Mouse (Mus musculus) adrenal gland, adult 18-20 months (tissue): ENCODE measurements around the gene Snx29. TPM values are rescaled to one million over a fixed set of nuclear protein-coding genes. Genes with fewer than 3 reads are reported as not detected.
"Not testable (repeated sequence)": the region's sequence is repeated elsewhere in the genome, so short reads cannot be mapped to it uniquely, and the experiment has no call there.

Experiments used
- DNase-seq, 2 experiments: peaks; one replicate each; pipeline ENCODE4 v3.0.0; 2021 to 2022; ENCODE audit warnings: low spot score in 2 of 2
- total RNA-seq, 2 experiments: library from RNA; stranded (reverse); gene quantifications; 1 replicate in 1 of 2; 2 replicates in 1 of 2; pipeline ENCODE4 v1.2.3; 2021

Gene Snx29
- total RNA-seq, 2 experiments from 2014 or later = 13.6 to 15.4 TPM

DNA sequence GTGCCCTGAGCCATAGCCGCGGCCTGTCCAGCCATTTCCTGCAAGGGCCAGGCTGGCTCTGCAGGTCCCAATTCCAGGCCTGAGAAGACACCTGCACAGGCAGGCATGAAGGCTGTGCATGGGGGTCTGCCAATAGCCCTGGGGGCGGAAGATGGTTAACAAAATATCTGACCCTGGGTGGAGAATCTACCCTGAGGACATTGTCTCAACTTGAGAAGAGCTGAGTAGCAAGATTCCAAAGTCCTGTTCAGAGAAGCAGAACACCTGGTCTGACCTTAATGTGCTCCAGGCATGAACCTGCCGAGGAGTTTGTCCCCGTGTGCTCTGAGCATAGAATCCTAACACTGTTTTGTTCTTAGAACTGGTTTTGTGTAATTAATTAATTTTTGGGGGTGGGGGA is 83.5 kb downstream of the Snx29 start:
- DNase-seq = no peak

DNA sequence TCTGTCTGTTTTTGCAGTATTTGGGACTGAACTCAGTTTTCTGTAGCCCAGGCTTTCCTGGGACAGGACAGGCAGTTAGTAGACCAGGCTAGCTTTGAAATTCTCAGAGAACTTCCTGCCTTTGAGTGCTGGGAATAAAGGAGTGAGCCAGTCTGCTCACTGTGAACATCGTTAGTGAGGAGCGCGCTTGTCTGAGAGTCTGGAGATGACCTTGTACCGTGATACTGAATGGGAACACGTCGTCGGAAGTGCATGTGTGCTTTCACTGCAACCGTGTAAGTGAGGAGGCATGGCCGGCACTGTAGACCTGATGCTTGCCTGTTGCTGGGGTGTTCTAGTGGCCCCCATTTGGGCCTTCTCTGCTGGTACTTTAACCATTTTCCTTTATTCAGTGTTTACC is 83.9 kb downstream of the Snx29 start:
- no peak for DNase-seq

- no peak for DNase-seq
Measured at GRCm38 (mm10) chr16:11407932-11408620, 85.4 kb downstream of the Snx29 start.

DNA sequence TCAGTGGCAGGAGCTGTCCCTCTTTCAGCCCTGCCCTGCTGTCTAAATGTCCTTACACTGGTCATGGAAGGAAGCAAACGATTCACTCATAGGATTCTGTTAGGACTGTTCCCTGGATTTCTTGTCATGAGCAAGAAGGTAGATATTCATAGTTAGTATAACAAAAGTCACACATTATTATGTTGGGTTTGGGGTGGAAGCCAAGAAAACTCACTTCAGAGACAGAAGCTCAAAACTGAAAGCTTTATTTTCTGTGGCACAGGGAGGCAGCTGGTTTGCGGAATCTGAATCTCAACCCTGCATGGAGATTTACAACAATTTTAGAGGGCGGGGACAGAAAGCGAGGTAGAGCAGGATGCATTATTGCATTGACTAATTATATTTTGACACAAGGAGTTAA is 86.0 kb downstream of the Snx29 start:
- DNase-seq = no peak

DNA sequence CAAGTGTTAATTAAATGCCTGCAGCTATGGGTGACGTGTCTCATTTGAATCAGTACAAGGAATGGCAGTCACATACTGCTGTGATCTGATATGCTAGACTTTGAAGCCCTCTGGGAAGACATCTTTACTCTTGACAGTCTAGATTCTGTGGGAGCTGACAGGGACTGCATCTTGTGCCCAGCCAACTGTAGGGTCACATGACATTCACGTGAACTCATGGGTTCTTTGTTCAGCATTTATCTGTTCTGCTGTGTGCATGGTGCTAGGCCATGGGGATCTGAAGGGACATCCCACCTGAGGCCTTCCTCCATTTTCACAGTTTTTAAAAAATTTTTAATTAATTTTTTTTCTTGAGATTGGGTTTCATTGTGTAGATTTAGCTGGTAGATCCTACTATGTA is 91.9 kb downstream of the Snx29 start:
- no peak for DNase-seq

DNA sequence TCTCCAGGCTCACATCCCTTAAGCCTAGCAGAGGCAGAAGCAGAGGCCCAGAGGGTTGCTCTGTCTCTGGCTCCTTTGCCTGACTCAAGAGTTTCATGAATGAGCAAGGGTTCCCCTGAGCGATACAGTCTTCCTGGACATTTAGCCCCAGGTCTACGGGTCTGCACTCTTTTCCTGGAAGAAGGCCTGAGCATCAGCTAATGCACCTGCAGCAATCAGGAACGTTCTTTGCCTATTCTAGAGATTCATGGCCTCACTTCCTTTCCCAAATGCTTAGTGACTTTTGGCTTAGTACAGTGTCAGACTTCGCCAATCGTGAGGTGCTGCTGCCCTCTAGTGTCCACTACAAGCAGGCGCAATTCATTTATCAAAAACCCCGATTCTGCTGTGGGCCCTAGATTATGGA is 95.5 kb downstream of the Snx29 start:
- peak; percentile 46 to 57 for DNase-seq

GRCm38 (mm10) chr16:11420311-11421080 is 97.8 kb downstream of the Snx29 start:
- DNase-seq = no peak

- DNase-seq = no peak
Measured at GRCm38 (mm10) chr16:11422165-11422564, 99.5 kb downstream of the Snx29 start.

DNA sequence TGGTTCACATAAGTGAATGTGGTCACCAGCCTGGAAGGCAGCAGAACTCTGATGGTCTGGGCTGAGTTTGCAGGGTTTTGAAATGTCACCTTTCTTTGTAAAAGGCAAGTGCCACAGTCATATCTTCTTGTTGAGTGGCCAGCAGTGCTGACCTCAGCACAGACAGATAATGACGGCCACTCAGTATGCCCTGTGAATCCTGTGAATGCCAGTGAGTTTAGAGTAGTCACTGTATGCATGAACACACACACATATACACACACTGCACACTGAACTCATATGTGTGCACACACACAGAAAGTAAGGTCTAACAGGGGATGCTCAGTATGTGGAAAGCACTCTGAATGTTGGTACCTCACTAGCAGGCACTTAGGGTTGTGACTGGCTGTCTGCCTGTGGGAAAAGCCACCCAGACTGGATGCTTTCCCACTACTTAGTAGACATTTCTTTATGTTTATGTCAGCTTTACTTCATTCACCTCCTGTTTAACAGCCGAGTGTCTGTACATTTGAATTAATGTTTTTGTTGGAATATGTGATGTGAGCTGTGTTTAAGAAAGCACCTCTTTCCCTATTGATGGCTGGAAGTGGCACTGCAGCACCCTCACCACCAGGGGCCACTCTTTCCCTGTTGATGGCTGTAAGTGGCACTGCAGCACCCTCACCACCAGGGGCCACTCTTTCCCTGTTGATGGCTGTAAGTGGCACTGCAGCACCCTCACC is 100.3 kb downstream of the Snx29 start:
- no peak for DNase-seq

DNA sequence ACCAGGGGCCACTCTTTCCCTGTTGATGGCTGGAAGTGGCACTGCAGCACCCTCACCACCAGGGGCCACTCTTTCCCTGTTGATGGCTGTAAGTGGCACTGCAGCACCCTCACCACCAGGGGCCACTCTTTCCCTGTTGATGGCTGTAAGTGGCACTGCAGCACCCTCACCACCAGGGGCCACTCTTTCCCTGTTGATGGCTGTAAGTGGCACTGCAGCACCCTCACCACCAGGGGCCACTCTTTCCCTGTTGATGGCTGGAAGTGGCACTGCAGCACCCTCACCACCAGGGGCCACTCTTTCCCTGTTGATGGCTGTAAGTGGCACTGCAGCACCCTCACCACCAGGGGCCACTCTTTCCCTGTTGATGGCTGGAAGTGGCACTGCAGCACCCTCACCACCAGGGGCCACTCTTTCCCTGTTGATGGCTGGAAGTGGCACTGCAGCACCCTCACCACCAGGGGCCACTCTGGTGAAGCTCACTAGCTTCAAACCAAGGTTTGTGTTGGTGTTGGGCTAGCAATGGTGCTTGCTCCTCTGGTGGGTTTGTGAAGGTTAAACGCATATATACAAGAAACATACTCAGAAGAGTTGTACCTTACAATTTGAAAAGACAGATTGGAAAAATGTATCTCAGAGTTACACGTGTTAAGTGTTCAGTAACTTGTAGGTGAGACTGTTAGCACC is 101.0 kb downstream of the Snx29 start:
- not testable (repeated sequence) for DNase-seq

DNA sequence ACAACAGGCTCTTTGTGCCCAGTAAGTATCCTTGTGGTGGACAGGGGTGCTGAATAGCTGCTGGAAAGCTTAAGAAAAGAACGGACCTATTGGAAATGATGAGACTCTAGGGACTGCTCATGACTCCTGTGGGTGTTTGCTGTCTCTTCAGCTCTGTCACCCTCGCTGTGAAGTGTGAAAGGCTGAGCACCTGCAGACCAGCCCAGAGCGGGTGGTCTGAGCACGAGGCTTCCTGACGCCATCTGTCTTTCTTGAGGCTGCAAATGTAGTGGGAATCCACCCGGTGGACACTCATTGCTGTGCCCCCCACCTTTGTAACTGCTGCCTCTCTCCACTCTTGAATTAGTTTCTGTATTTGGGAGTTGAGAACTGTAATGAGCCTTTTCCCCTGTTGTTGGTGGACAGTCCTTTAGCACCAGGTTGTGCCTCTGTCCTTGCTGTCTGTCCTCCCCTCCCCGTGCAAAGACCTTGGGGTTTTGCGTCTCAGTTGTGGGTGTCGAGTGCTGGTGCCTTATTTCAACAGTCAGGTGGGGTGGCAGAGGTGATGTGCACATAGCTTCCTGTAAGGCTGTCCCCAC is 101.9 kb downstream of the Snx29 start:
- no peak for DNase-seq

- no peak for DNase-seq
Measured at GRCm38 (mm10) chr16:11425279-11425678, 102.6 kb downstream of the Snx29 start.

GRCm38 (mm10) chr16:11426810-11427537 is 104.3 kb downstream of the Snx29 start:
- no peak for DNase-seq

GRCm38 (mm10) chr16:11429784-11430183 is 107.1 kb downstream of the Snx29 start:
- DNase-seq = no peak

- no peak for DNase-seq
Measured at GRCm38 (mm10) chr16:11430520-11430919, 107.8 kb downstream of the Snx29 start.

GRCm38 (mm10) chr16:11433779-11434178 is 111.1 kb downstream of the Snx29 start:
- no peak for DNase-seq

- no peak for DNase-seq
Measured at GRCm38 (mm10) chr16:11437641-11438040, 114.9 kb downstream of the Snx29 start.

DNA sequence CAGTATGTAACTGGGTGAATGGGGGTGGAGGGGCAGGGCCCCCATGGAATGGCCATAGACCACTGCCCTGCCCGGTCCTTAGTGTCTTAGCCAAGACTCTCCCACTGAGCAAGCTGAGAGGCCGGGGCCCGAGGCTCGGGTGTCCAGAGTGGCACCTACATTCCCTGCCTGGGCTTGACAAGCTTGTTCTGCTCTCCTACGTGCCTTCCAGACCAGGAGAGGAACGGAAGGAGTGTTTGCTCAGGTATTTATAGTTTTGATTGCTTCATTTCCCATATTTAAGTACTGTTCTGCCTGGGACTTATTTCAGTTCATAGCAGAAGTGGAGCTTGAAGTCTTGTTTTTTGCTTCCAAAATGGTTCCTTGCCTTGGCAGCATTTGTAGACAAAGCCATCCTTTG is 116.7 kb downstream of the Snx29 start:
- DNase-seq = no peak

- DNase-seq = no peak
Measured at GRCm38 (mm10) chr16:11441616-11442015, 118.9 kb downstream of the Snx29 start.

DNA sequence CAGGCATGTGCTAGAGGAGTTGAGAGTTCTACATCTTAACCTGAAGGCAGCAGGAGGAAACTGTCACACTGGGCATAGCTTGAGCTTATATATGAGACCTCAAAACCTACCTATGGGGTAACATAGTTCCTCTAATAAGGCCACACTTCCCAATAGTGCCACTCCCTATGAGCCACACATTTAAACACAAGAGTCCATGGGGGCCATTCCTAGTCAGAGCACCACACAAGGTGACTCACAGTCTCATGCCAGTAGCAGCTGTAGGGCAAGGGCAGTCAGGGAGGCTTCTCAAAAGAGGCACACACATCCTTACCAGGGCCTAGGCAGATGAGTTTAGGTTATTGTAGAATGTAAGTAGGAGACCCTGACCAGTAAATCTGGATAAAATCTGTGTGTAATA is 119.8 kb downstream of the Snx29 start:
- DNase-seq = no peak
